Mouse (Mus musculus): ENCODE results near the gene 1700016C15Rik. TPM values are rescaled to one million over a fixed set of nuclear protein-coding genes. Genes with fewer than 3 reads are reported as not detected.

The 1700016C15Rik gene
- polyA plus RNA-seq, 1 experiment from 2014 or later: not detected

Other genes starting within 250 kb of the 1700016C15Rik start
- gene Adss, start 66.7 kb downstream of the 1700016C15Rik start, polyA plus RNA-seq (2014; fragmentation: Nextera tagmentation; extraction: Ambion mirVana): 70.2 and 72.6 TPM in 2 replicates